Mouse (Mus musculus) hindbrain, embryonic 11.5 days (tissue): ENCODE data around the gene Ick. TPM values are rescaled to one million over a fixed set of nuclear protein-coding genes. Genes with fewer than 3 reads are reported as not detected.
"Not testable (repeated sequence)": the region's sequence is repeated elsewhere in the genome, so short reads cannot be mapped to it uniquely, and the experiment has no call there.

Source experiments
- ATAC-seq: fragments of 200-750 bp; cut with Nextera tagmentation; 2 replicates; pipeline ENCODE4 v1.8.0; 2017; ENCODE audit warnings: mild to moderate bottlenecking, moderate TSS enrichment, moderate library complexity; ENCODE audit not compliant: low FRiP score
- DNase-seq: peaks from one replicate; pipeline ENCODE4 v3.0.0-alpha.2; 2015; ENCODE audit warnings: low spot score
- H3K27ac ChIP-seq: fragments of 300-500 bp; sonication (generic); 2 replicates; pipeline ENCODE4 v1.5.1; 2014; ENCODE audit warnings: mild to moderate bottlenecking, low read depth, low read length
- H3K27me3 ChIP-seq: fragments of 300-500 bp; sonication (generic); 2 replicates; pipeline ENCODE4 v1.6.1; 2014; ENCODE audit warnings: mild to moderate bottlenecking, low read length, moderate library complexity, mixed read lengths; ENCODE audit not compliant: control insufficient read depth, insufficient read depth
- H3K36me3 ChIP-seq: fragments of 300-500 bp; sonication (generic); 2 replicates; pipeline ENCODE4 v1.6.1; 2014; ENCODE audit warnings: mild to moderate bottlenecking, low read length, moderate library complexity, mixed read lengths; ENCODE audit not compliant: control insufficient read depth, insufficient read depth
- H3K4me1 ChIP-seq: fragments of 300-500 bp; sonication (generic); replicated peaks from 2 replicates; pipeline ENCODE4 v1.6.1; 2014; ENCODE audit warnings: low read length, mixed read lengths; ENCODE audit not compliant: control insufficient read depth, insufficient read depth
- H3K4me2 ChIP-seq: fragments of 300-500 bp; sonication (generic); replicated peaks from 2 replicates; pipeline ENCODE4 v1.6.1; 2014; ENCODE audit warnings: mild to moderate bottlenecking, low read depth, low read length
- H3K4me3 ChIP-seq: fragments of 300-500 bp; sonication (generic); 2 replicates; pipeline ENCODE4 v1.5.1; 2014; ENCODE audit warnings: low read depth, low read length
- H3K9ac ChIP-seq: fragments of 300-500 bp; sonication (generic); 2 replicates; pipeline ENCODE4 v1.6.1; 2014; ENCODE audit warnings: low read depth, low read length
- H3K9me3 ChIP-seq: fragments of 300-500 bp; sonication (generic); 2 replicates; pipeline ENCODE4 v1.6.1; 2016; ENCODE audit warnings: low read length; ENCODE audit not compliant: control insufficient read depth
- WGBS: fragments of 180-500 bp; shearing (Covaris S2); extraction: QIAGEN DNeasy Blood & Tissue Kit; methylation state at CpG from one replicate; pipeline ENCODE4 v1.1.7; 2014; 5-methylcytosine and 5-hydroxymethylcytosine counted together
- polyA plus RNA-seq: library from polyadenylated mRNA; unstranded; fragments of >200 nt; fragmentation: Nextera tagmentation; extraction: Ambion mirVana; gene quantifications from 2 replicates; pipeline ENCODE4 v1.2.1, GENCODE M21; 2014

The Ick gene
- polyA plus RNA-seq, 1 experiment from 2014 or later: 36.4 TPM

- Histone ChIP-seq H3K27me3 (no peaks in the 10 kb centered on the region), H3K27ac (no peak overlapping the region), H3K4me1 (no peaks in the 10 kb centered on the region), H3K4me2 (no peak overlapping the region), H3K9ac (no peak overlapping the region), H3K36me3 (peaks cover 8% of the 10 kb centered on the region), H3K4me3 (no peak overlapping the region), H3K9me3 (no peaks in the 10 kb centered on the region)
- no peak for DNase-seq
- 80% methylated on average over 6 of the region's 6 CpGs for WGBS
- ATAC-seq: no peak; the same call in 1 of the 2 replicates
Observed at GRCm38 (mm10) chr9:78146627-78147026, 37.6 kb downstream of the Ick start.

- H3K4me2 ChIP-seq: no peak overlapping the region
- DNase-seq (no peak), ATAC-seq (no peak)
- WGBS: 93% methylated on average over 6 of the region's 6 CpGs
- H3K4me3 ChIP-seq: no peak overlapping the region
- no peaks in the 10 kb centered on the region for H3K4me1 ChIP-seq
- no peaks in the 10 kb centered on the region for H3K27me3 ChIP-seq
- H3K27ac ChIP-seq: no peak overlapping the region
- no peaks in the 10 kb centered on the region for H3K9me3 ChIP-seq
- no peaks in the 10 kb centered on the region; the same call in 1 of the 2 replicates for H3K36me3 ChIP-seq
- no peak overlapping the region for H3K9ac ChIP-seq
Observed at GRCm38 (mm10) chr9:78148149-78148548, 39.2 kb downstream of the Ick start.

DNA sequence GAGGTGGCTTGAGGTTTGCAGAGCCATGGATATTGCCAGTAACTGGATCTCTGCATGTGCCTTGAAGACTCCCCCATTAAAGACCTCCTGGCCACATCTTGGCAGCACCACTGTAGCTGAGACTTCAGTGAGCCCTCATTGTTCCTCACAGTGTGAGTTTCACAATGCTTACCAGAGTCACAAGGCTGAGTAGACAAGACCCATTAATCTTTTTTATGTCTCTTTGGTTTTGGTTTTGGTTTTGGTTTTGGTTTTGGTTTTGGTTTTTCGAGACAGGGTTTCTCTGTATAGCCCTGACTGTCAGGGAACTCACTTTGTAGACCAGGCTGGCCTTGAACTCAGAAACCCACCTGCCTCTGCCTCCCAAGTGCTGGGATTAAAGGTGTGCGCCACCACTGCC, 40.8 kb downstream of the Ick start:
- ATAC-seq: not testable (repeated sequence)
- WGBS: 91% methylated on average over 2 of the region's 2 CpGs

GRCm38 (mm10) chr9:78154211-78154977, 45.4 kb downstream of the Ick start:
- Histone ChIP-seq H3K27ac (no peak overlapping the region), H3K9ac (no peak overlapping the region), H3K4me1 (no peaks in the 10 kb centered on the region), H3K4me3 (no peak overlapping the region), H3K36me3 (peaks cover 6% of the 10 kb centered on the region; the same call in 1 of the 2 replicates), H3K9me3 (no peaks in the 10 kb centered on the region), H3K27me3 (no peaks in the 10 kb centered on the region), H3K4me2 (no peak overlapping the region)
- no peak for DNase-seq
- no peak for ATAC-seq
- WGBS: 89% methylated on average over 11 of the region's 11 CpGs

More for the DNA sequence above, 40.8 kb downstream of the Ick start:
- H3K4me3 ChIP-seq, H3K9me3 ChIP-seq, H3K27me3 ChIP-seq, H3K9ac ChIP-seq, DNase-seq, H3K36me3 ChIP-seq, H3K4me2 ChIP-seq, H3K4me1 ChIP-seq, H3K27ac ChIP-seq: not testable (repeated sequence)

DNA sequence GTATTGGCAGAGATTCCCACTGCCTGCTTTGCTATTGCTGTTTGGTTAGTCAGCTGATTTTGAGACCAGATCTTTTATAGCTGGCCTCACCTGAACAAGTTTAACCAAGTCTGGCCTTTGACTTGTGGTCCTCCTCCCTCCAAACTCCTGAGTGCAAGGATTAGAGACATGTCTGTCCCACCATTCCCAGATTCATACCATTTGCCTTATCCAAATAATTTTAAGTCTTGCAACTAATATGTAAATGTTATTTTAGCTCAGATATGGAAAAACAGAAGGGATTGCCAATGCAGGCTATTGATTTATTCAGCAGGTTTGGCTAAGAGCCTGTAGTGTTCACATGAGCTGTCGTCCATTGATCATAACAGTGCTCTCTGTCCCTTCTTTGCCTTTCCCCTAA, 48.2 kb downstream of the Ick start:
- no peaks in the 10 kb centered on the region for H3K9me3 ChIP-seq
- ATAC-seq: no peak
- peaks cover 16% of the 10 kb centered on the region for H3K36me3 ChIP-seq

DNA sequence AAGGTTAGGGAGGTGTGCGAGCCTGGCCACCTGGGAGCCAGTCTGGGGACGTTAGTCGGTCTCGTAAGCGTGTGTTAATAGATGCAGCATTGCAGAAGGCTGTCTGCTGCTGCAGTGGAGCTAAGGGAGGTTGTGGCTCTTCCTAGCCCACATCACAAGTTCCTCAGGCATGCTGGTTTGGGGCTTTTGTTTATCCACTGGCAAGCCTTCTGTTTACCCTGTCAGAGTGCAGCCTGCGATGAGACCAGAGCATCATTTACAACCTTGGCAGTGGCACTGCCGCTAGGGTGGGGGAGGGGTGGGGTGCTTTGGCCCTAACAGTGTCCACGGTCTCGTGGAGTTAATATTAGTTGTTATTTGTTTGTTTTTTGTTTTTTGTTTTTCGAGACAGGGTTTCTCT, 54.3 kb downstream of the Ick start:
- ATAC-seq (no peak), DNase-seq (no peak)
- H3K36me3 ChIP-seq: peaks cover 14% of the 10 kb centered on the region
- H3K27ac ChIP-seq: no peak overlapping the region
- no peaks in the 10 kb centered on the region for H3K4me1 ChIP-seq
- no peak overlapping the region for H3K4me3 ChIP-seq
- no peak overlapping the region for H3K9ac ChIP-seq
- 83% methylated on average over 10 of the region's 10 CpGs for WGBS
- no peaks in the 10 kb centered on the region for H3K9me3 ChIP-seq
- no peaks in the 10 kb centered on the region for H3K27me3 ChIP-seq
- H3K4me2 ChIP-seq: no peak overlapping the region

More for the DNA sequence above, 48.2 kb downstream of the Ick start:
- Histone ChIP-seq H3K4me3 (no peak overlapping the region), H3K9ac (no peak overlapping the region), H3K4me2 (no peak overlapping the region), H3K27ac (no peak overlapping the region), H3K27me3 (no peaks in the 10 kb centered on the region), H3K4me1 (no peaks in the 10 kb centered on the region)
- WGBS: 93% methylated on average over 1 of the region's 1 CpGs
- DNase-seq: no peak

DNA sequence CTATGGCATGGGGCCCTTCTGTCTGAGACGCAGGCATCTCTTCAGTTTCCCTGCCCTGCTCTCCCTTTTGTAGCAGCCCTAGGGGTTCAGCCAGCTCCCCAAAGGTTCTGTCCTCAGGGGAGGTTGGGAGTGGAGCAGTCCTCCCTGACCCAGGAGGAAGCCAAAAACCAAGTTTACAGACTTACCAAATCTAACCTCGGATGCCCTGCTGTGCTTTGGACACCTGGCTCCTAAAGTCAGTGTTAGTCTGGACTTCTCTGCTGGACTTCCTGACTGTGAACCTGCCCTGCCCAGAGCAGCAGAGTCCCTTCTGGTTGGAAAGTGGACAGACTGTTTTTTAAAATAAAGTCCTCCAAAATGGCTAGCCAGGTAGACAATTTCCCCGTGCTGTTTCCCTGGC, 55.7 kb downstream of the Ick start:
- Histone ChIP-seq H3K27ac (no peak overlapping the region), H3K4me2 (no peak overlapping the region), H3K9ac (no peak overlapping the region), H3K4me3 (no peak overlapping the region), H3K4me1 (no peaks in the 10 kb centered on the region), H3K36me3 (peaks cover 11% of the 10 kb centered on the region), H3K9me3 (no peaks in the 10 kb centered on the region), H3K27me3 (no peaks in the 10 kb centered on the region)
- ATAC-seq: no peak
- no peak for DNase-seq
- 96% methylated on average over 3 of the region's 3 CpGs for WGBS

DNA sequence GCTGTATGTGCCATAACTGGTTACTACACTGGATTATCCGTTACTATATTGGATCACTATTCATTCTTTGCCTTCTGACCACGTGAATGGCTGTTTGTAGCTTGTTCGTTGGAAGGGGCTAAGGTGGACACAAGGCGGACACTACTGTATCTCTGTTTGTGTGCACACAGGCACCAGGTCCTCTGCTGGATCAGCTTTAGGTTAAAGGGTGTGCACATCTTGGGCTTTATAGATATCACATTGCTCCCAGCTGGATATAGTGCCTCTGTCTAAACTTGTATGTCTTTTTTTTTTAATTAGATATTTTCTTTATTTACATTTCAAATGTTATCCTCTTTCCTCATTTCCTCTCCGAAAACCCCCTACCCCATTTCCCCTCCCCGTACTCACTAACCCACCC, 56.5 kb downstream of the Ick start:
- DNase-seq (no peak), ATAC-seq (no peak)
- H3K4me2 ChIP-seq: no peak overlapping the region
- H3K36me3 ChIP-seq: peaks cover 9% of the 10 kb centered on the region
- no peak overlapping the region for H3K4me3 ChIP-seq
- H3K27me3 ChIP-seq: no peaks in the 10 kb centered on the region
- 96% methylated on average over 6 of the region's 6 CpGs for WGBS
- H3K9ac ChIP-seq: no peak overlapping the region
- no peak overlapping the region for H3K27ac ChIP-seq
- no peaks in the 10 kb centered on the region for H3K4me1 ChIP-seq
- H3K9me3 ChIP-seq: no peaks in the 10 kb centered on the region
